Mouse (Mus musculus) lung, adult 2 months (tissue): ENCODE measurements around the gene Ccser1. TPM values are rescaled to one million over a fixed set of nuclear protein-coding genes. Genes with fewer than 3 reads are reported as not detected.

Experiments
- DNase-seq: peaks from one replicate; pipeline ENCODE4 v3.0.0; 2022
- H3K4me1 ChIP-seq: fragments of 200-500 bp; 2 replicates; pipeline ENCODE4 v1.6.1; 2011; ENCODE audit warnings: low read length; ENCODE audit not compliant: control insufficient read depth, insufficient read depth
- H3K4me3 ChIP-seq: fragments of 200-500 bp; replicated peaks from 2 replicates; pipeline ENCODE3; 2011; ENCODE audit warnings: low read depth, mild to moderate bottlenecking, control low read depth, low read length; ENCODE audit errors: extremely low read depth
- CTCF ChIP-seq: fragments of 200-500 bp; IDR thresholded peaks from 2 replicates; pipeline ENCODE4 v1.5.1; 2011; ENCODE audit warnings: mild to moderate bottlenecking, low read length, control low read depth; ENCODE audit not compliant: insufficient read depth
- POLR2A ChIP-seq: fragments of 200-500 bp; IDR thresholded peaks from 2 replicates; pipeline ENCODE4 v1.6.1; 2011; ENCODE audit warnings: low read depth, mild to moderate bottlenecking, control low read depth, low read length, borderline replicate concordance; ENCODE audit errors: extremely low read depth
- WGBS: fragments of 180-500 bp; shearing (Covaris S2); methylation state at CpG from one replicate; pipeline ENCODE4 v1.1.7; 2018; 5-methylcytosine and 5-hydroxymethylcytosine counted together
- polyA plus RNA-seq: library from polyadenylated mRNA; depleted of rRNA; stranded (reverse); fragments of >200 nt; gene quantifications from 2 replicates; pipeline ENCODE4 v1.2.3, GENCODE M21; 2012

The Ccser1 gene
- polyA plus RNA-seq, 1 experiment, result 5.6 TPM

GRCm38 (mm10) chr6:61176126-61176525 lies 4.0 kb upstream of the Ccser1 start:
- Histone ChIP-seq H3K4me1 (no peaks in the 10 kb centered on the region; the same call in 1 of the 2 replicates), H3K4me3 (no peak overlapping the region)
- no peak for TF ChIP-seq CTCF
- TF ChIP-seq POLR2A, result no peak
- DNase-seq, result no peak
- 82% methylated on average over 1 of the region's 1 CpGs for WGBS

- H3K4me3 ChIP-seq, result no peak overlapping the region
- 81% methylated on average over 7 of the region's 7 CpGs for WGBS
- no peaks in the 10 kb centered on the region; the same call in 1 of the 2 replicates for H3K4me1 ChIP-seq
- no peak for TF ChIP-seq CTCF
- no peak for TF ChIP-seq POLR2A
- DNase-seq, result no peak
Observed at GRCm38 (mm10) chr6:61177476-61177875, 2.6 kb upstream of the Ccser1 start.

GRCm38 (mm10) chr6:61179641-61179948 lies 529 bp upstream of the Ccser1 start:
- Histone ChIP-seq H3K4me1 (peaks cover 2% of the 10 kb centered on the region), H3K4me3 (peak overlapping the region; percentile 76)
- no peak for DNase-seq
- WGBS, result 3% methylated on average over 5 of the region's 5 CpGs
- TF ChIP-seq CTCF (no peak), POLR2A (no peak)

DNA sequence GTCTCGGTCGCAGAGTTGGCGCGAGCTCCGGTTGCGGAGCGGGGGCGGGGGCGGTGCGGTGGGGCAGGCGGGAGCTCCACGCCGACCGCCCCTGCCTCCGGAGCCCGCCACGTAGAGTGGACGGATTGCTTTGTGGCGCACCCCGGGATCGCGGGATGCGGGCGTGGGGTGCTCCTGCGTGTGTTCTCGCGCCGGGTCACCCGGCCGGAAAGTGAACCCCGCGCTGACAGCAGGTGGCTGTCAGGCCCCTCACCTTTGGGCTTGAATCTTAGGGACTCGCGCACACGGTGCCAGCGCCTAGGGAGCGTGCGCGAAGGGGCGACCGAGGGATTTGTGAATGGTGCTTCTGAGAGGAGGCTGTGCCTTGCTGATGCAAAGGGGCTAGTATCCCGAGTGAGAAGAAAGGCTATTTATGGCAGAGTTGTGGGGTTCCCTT lies 650 bp downstream of the Ccser1 start:
- Histone ChIP-seq H3K4me3 (peak overlapping the region; percentile 76), H3K4me1 (peaks cover 2% of the 10 kb centered on the region)
- WGBS, result under 1% methylated on average over 36 of the region's 42 CpGs
- DNase-seq, result peak; percentile 44
- TF ChIP-seq CTCF, result no peak
- no peak for TF ChIP-seq POLR2A

DNA sequence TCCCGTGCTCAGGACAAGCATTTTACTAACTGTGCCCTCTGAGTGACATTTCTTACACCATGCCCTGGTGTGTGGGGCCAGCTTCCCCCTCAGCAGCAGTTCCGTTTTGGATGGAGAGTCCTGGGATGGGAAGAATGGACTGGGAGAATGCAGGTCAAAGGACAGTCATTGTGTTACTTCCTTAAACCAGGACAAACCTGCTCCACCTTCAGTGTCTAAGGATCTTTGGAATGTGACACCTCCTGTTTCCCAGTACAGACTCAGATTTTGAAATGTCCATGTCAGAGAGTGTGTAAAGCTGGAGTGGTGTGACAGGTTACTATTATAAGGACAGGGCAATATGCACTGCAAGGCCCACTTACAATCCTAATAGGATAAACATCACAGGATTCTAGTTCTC lies 8.9 kb downstream of the Ccser1 start:
- H3K4me1 ChIP-seq, result peaks cover 6% of the 10 kb centered on the region
- DNase-seq, result no peak
- TF ChIP-seq CTCF (no peak), POLR2A (no peak)
- no peak overlapping the region for H3K4me3 ChIP-seq
- 40% methylated on average over 2 of the region's 2 CpGs for WGBS

- no peak for TF ChIP-seq CTCF
- TF ChIP-seq POLR2A, result no peak
- 60% methylated on average over 13 of the region's 13 CpGs for WGBS
- Histone ChIP-seq H3K4me1 (peaks cover 3% of the 10 kb centered on the region), H3K4me3 (no peak overlapping the region)
- DNase-seq, result no peak
Observed at GRCm38 (mm10) chr6:61191597-61192386, 11.7 kb downstream of the Ccser1 start.

DNA sequence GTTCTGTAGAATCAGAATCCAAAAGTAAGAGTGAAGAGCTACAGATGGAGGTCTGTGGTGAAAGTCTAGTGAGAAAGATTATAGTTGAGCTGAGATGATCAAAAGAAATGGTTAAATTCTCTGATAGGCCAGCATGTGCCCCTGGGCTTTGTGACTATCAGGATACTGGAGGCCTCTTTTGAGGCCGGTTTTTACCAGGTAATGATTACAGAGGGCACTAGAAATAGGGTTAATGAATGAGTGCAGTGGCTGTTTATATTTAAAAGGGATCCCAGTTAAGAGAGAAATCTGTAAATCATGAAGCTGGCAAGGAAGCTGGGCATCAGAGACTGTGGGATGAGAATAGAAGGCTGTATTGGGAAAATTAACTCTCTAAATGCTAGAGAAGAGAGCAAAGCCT lies 23.2 kb downstream of the Ccser1 start:
- TF ChIP-seq CTCF (no peak), POLR2A (no peak)
- 47% methylated on average over 1 of the region's 1 CpGs for WGBS
- Histone ChIP-seq H3K4me1 (no peaks in the 10 kb centered on the region), H3K4me3 (no peak overlapping the region)
- no peak for DNase-seq

- no peak for TF ChIP-seq CTCF
- TF ChIP-seq POLR2A, result no peak
- no peaks in the 10 kb centered on the region for H3K4me1 ChIP-seq
- 59% methylated on average over 1 of the region's 1 CpGs for WGBS
- H3K4me3 ChIP-seq, result no peak overlapping the region
- no peak for DNase-seq
Observed at GRCm38 (mm10) chr6:61206042-61206441, 25.9 kb downstream of the Ccser1 start.

DNA sequence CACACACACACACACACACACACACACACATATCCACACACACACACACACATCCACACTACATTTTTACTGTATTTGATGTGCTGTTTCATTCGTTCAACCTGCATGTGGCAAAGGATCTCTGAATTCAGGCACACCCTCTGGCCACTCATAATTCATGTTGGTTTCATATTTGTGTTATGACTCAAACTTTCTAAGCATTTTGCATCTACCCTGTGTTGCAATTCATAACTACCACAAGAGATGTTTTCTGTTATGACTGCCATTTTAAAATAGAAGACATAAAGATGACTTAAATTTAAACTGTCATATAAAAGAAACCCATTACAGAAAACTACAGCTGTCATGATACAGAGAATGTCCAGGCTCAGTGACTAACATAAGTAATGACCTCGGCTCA lies 26.5 kb downstream of the Ccser1 start:
- DNase-seq, result no peak
- 64% methylated on average over 2 of the region's 2 CpGs for WGBS
- Histone ChIP-seq H3K4me1 (no peaks in the 10 kb centered on the region), H3K4me3 (no peak overlapping the region)
- no peak for TF ChIP-seq CTCF
- TF ChIP-seq POLR2A, result no peak

DNA sequence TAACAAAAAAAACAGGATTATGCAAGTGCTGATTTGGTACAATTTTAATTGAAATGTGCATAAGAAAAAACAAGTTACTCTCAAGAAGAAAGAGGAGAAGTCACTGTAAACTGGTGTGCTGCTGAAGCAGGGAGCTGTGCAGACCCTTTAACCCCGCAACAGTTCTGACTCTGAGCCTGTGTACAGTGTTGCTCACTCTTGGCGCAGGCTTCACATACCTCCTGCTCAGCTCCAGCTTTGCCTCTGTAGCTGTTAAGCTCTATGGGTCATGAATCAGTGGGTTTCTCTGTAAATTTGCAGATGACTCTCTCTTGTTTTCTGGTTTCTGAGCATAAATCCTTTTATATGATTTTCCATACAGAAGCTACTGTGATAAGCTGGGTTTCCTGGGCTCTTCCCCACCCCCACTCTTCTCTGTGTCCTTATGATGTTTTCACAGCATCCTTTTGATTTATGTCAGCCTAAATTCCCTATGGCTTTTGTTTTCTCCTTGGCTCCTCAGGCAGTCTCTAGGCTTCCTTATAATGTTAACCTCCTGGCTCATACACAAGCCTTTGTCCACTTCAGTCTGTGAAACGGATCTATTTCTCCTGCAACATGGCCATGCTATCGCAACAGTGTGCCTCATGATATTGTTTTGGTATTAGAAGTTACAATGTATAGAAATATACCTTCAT lies 30.1 kb downstream of the Ccser1 start:
- TF ChIP-seq CTCF (no peak), POLR2A (no peak)
- no peak for DNase-seq
- 80% methylated on average over 4 of the region's 4 CpGs for WGBS
- H3K4me3 ChIP-seq, result no peak overlapping the region
- H3K4me1 ChIP-seq, result no peaks in the 10 kb centered on the region
